Mouse (Mus musculus) hindlimb bud, embryonic 11.5 days (tissue): ENCODE measurements around the gene Sbno1.
A peak's percentile ranks its signal among the peaks of the same experiment; 100 is the strongest.
"Not testable (repeated sequence)": the region's sequence is repeated elsewhere in the genome, so short reads cannot be mapped to it uniquely, and the experiment has no call there.

Experiments used
- DNase-seq: peaks from one replicate; pipeline ENCODE4 v3.0.0-alpha.2; 2012; ENCODE audit warnings: low read depth, low spot score; ENCODE audit errors: extremely low spot score

The Sbno1 gene

GRCm38 (mm10) chr5:124425412-124426259 is at the start of gene Sbno1:
Gene Sbno1 (minus strand): TSS chr5:124426001.
- peak; percentile 81 for DNase-seq

DNA sequence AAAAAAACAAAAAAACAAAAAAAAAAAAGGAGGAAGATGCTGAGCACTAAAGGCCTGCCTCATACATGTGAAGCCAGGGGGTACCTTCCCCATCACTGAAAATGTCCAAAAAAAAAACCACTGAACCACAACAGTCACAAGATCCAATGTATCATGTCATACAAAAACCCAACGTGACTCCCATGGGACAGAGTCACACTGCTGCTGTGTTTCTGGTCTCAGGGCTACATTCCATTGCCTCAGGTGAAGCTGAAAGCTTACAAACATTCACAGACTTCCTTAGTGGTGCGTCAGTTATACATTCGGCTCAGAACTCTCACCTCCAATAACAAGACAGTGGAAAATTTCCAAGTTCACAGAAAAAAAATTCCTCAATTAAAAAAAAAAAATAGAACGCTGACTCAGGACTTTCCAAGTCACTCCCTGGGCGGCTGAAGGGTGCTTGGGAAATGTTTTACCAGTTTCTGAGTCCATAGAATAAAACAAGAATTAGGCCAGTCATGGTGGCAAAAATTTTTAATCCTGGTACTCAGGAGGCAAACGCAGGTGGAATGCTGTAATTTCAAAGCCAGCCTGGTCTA is 44.9 kb upstream of the Sbno1 start:
- no peak for DNase-seq

GRCm38 (mm10) chr5:124469486-124469885 is 43.7 kb upstream of the Sbno1 start:
- no peak for DNase-seq

DNA sequence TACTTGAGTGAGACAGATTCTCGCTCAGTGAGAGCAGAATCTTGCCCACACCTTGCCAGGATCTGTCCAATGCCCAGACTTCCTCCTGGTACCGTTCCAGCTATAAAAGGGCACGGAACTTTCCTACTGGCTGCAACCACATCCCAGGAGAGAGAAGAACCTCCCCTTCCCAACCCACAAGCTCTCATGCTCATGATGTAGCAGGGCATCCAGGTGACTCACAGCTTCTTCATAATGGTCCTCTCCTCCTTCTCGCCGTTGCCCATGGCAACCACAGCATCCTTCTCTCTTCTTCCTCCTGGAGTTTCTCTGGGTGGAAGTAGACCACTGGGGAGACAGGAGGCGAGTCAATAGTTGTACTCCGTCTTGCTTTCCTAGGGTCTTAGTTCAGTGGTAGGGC is 42.6 kb upstream of the Sbno1 start:
- DNase-seq, result no peak

DNA sequence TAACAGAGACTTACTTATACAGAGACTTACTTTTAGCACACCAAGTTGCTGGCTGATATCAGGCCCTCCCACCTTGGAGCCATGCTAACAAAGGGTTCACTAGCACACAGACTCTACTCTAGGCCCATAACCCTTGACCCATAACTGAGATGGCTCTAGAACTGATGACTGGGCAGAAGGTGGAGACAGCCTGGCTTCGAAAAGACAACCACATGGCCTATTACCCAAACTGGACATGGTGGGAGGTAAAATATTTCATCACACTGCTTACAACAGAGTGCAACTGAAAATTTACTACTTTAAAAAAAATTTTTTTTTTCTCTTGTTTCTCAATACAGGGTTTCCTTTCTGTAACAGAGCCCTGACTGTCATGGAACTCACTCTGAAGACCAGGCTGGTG is 42.0 kb upstream of the Sbno1 start:
- DNase-seq, result no peak

DNA sequence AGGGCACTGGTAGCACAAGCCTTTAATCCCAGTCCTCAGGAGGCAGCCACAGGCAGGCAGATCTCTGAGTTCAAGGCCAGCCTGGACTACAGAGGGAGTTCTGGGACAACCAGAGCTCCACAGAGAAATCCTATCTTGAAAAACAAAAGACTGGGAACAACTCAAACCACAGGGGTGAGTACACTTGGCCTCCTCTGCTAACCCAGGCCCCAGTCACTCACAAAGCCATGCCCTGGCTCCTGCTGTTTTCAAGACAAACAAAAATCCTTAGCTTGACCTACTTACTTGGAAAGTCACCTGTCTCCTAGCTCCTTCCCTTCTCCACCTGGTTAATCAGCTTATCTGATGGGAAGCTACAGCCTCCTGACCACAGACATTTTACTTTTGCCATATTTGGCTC is 39.1 kb upstream of the Sbno1 start:
- no peak for DNase-seq

DNA sequence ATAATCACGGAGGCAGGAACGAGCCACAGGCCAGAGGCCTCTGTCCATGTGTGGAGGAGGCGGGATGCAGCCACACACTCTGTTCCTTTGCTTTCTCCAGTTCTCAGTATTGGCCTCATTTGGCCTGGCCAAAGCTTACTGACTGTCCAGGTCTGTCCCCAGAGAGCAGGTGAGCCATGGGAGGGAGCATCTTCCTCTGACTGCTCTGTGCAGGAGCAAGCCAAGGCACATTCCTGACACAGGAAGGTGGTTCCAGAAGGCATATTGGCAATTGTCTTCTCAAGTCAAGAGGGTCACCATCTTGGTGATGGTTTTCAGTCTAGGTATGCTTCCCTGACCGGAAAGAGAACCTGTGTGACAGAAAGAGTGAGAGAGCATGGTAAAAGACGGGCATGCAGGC is 37.7 kb upstream of the Sbno1 start:
- no peak for DNase-seq

- DNase-seq, result no peak
Observed at GRCm38 (mm10) chr5:124462297-124463025, 36.7 kb upstream of the Sbno1 start.

DNA sequence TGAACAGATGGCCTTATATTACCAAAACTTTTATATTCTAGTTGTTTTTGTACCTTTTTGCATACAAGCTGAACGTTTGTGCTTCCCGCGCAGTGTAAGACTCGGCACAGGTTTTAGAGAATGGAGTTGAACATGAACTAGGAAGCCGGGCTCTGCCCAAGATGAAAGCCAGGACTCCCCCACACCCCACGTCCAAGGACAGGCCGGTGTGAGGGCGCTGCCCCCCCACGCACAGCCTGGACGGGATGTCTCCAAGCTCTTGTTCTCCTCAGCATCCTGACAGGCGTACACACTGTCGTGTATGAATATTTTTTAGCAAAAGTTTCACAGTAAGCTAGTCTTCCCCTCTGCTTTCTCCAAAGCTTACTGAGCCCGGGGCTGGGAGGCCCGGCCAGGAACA is 35.1 kb upstream of the Sbno1 start:
- DNase-seq, result not testable (repeated sequence)

GRCm38 (mm10) chr5:124456762-124457161 is 31.0 kb upstream of the Sbno1 start:
- no peak for DNase-seq

DNA sequence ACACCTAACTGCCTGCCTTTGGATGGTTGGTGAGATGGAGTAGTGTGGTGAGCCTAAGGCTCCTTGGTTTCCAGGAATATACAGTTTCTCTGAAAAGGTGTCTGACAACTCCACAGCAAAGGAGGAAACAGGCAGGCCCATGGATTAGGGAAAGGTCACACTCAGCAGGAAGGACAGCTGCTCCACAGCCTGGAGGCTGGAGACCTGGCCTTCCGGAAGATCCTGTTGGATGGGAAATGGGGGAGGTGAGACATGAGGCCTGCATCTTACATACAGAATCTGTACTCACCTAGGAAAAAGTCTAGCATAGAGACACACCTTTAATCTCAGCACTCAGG is 28.2 kb upstream of the Sbno1 start:
- DNase-seq, result no peak

GRCm38 (mm10) chr5:124453339-124454081 is 27.7 kb upstream of the Sbno1 start:
- no peak for DNase-seq

DNA sequence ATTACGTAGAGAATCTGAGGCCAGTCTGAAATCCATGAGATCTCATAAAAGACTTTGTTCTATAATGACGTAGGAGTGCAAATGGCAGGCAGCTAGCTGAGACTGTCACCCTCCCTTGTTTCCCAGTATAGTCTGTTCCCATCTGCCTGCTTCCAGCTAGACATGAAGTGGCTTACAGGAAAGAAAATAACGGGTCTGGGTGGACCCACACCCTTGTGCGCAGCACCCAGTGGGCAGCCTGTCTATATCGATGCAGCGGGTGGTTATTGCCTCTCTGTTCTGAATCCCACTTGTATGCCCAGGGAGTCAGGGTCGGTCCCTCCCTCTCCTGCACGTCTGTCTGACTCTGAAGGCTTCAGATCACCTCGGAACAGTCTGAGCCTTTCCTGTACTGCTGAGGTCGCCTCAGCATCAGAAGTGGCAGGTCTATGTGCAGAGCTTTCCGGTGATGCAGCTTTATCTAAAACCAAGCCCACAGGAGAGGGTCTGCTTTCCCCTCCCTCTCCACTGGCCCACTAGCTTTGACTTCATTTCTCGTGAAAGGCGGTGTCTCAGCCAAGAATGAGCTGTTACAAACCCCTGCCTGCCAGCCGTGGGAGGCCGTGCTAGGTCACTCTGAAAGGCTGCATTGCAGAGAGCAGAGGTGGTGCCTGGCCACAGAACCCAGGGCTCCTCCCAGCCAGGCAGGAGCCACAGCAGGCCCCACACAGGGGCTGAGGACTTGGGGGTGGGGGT is 26.9 kb upstream of the Sbno1 start:
- DNase-seq, result no peak

- no peak for DNase-seq
Observed at GRCm38 (mm10) chr5:124450641-124451340, 25.0 kb upstream of the Sbno1 start.

GRCm38 (mm10) chr5:124450051-124450450 is 24.2 kb upstream of the Sbno1 start:
- DNase-seq, result no peak

GRCm38 (mm10) chr5:124449494-124449893 is 23.7 kb upstream of the Sbno1 start:
- no peak for DNase-seq

GRCm38 (mm10) chr5:124446301-124446881 is 20.6 kb upstream of the Sbno1 start:
- peak; percentile 12 for DNase-seq

- no peak for DNase-seq
Observed at GRCm38 (mm10) chr5:124445621-124446293, 20.0 kb upstream of the Sbno1 start.
